Mouse (Mus musculus): ENCODE data around the gene Foxd1. TPM values are rescaled to one million over a fixed set of nuclear protein-coding genes. Genes with fewer than 3 reads are reported as not detected.

Gene Foxd1
- polyA plus RNA-seq, 2 experiments = under 0.01 TPM; not detected in 1

- Histone ChIP-seq H3K27me3 (ENCODE audit: control insufficient read depth, insufficient read depth, low read length) (peaks cover 82% of the 10 kb centered on the region), H3K27ac (no peak overlapping the region), H3K36me3 (replicated peaks; ENCODE audit: control insufficient read depth, insufficient read depth, low read depth) (no peaks in the 10 kb centered on the region), H3K9me3 (ENCODE audit: control insufficient read depth, low read length) (no peaks in the 10 kb centered on the region), H3K4me1 (replicated peaks; ENCODE audit: control insufficient read depth in 2 of 2, insufficient read depth in 2 of 2, low read length in 1 of 2) (no peaks in the 10 kb centered on the region), H3K4me3 (ENCODE audit: insufficient read depth in 1 of 2, low read depth in 2 of 2, low read length in 2 of 2) (peak overlapping the region; percentile 23 to 32; a peak in 2 of 4 replicates), H3K9ac (replicated peaks) (no peak overlapping the region), H3K4me2 (ENCODE audit: low read depth) (peak overlapping the region; percentile 49)
- DNase-seq (ENCODE audit: low read depth in 3 of 3, low spot score in 3 of 3) (no peak), ATAC-seq (ENCODE audit: insufficient read depth) (no peak)
- 1% methylated on average over 13 of the region's 13 CpGs for WGBS (ENCODE audit: insufficient replicate concordance)
- TF ChIP-seq CTCF (IDR thresholded peaks at IDR 0.05; ENCODE audit: low read depth) = no peak
- no peak for TF ChIP-seq EP300 (IDR thresholded peaks at IDR 0.05; ENCODE audit: low read depth)
Observed at GRCm38 (mm10) chr13:98353709-98354089, 343 bp upstream of the Foxd1 start.

GRCm38 (mm10) chr13:98354871-98355558 is 973 bp downstream of the Foxd1 start:
- TF ChIP-seq EP300 (IDR thresholded peaks at IDR 0.05; ENCODE audit: low read depth) = no peak
- no peak for TF ChIP-seq CTCF (IDR thresholded peaks at IDR 0.05; ENCODE audit: low read depth)
- peak overlapping the region; percentile 1 to 35; a peak in 3 of 4 replicates for H3K4me3 ChIP-seq (ENCODE audit: insufficient read depth in 1 of 2, low read depth in 2 of 2, low read length in 2 of 2)
- no peak for DNase-seq (ENCODE audit: low read depth in 3 of 3, low spot score in 3 of 3)
- no peaks in the 10 kb centered on the region for H3K36me3 ChIP-seq (replicated peaks; ENCODE audit: control insufficient read depth, insufficient read depth, low read depth)
- H3K27ac ChIP-seq = no peak overlapping the region
- no peaks in the 10 kb centered on the region for H3K9me3 ChIP-seq (ENCODE audit: control insufficient read depth, low read length)
- H3K4me1 ChIP-seq (replicated peaks; ENCODE audit: control insufficient read depth in 2 of 2, insufficient read depth in 2 of 2, low read length in 1 of 2) = no peaks in the 10 kb centered on the region
- no peak overlapping the region for H3K9ac ChIP-seq (replicated peaks)
- under 1% methylated on average over 87 of the region's 102 CpGs for WGBS (ENCODE audit: insufficient replicate concordance)
- peaks cover 92% of the 10 kb centered on the region for H3K27me3 ChIP-seq (ENCODE audit: control insufficient read depth, insufficient read depth, low read length)
- H3K4me2 ChIP-seq (ENCODE audit: low read depth) = peak overlapping the region; percentile 49
- no peak for ATAC-seq (ENCODE audit: insufficient read depth)

DNA sequence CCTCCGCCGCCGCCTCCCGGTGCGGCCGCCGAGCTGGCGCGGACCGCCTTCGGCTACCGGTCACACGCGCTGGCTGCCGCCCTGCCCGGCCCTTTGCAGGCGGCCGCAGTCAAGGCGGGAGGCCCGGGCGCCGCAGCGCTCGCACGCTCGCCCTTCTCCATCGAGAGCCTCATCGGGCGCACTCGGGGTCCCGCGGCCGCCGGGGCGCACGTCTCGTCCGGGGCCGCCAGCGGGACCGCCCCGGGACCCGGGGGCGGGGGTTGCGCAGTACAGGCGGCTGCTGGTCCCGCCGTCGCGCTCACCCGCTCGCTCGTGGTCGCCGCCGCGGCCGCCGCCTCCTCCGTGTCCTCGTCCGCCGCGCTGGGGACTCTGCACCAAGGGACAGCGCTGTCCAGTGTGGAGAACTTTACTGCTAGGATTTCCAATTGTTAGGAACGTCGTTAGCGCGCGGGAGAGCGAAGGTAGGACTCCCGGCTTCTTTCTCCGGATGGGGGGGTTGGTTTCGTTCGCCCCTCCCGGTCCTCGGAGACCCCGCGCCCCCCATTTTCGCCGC is 1.6 kb downstream of the Foxd1 start:
- TF ChIP-seq CTCF (IDR thresholded peaks at IDR 0.05; ENCODE audit: low read depth) (no peak), EP300 (IDR thresholded peaks at IDR 0.05; ENCODE audit: low read depth) (no peak)
- peak overlapping the region in 1 of 2 experiments; percentile 35; a peak in 2 of 4 replicates for H3K4me3 ChIP-seq (ENCODE audit: insufficient read depth in 1 of 2, low read depth in 2 of 2, low read length in 2 of 2)
- no peak for ATAC-seq (ENCODE audit: insufficient read depth)

GRCm38 (mm10) chr13:98356176-98356972 is 2.3 kb downstream of the Foxd1 start:
- Histone ChIP-seq H3K9ac (replicated peaks) (no peak overlapping the region), H3K36me3 (replicated peaks; ENCODE audit: control insufficient read depth, insufficient read depth, low read depth) (no peaks in the 10 kb centered on the region), H3K27me3 (ENCODE audit: control insufficient read depth, insufficient read depth, low read length) (peaks cover 95% of the 10 kb centered on the region), H3K9me3 (ENCODE audit: control insufficient read depth, low read length) (no peaks in the 10 kb centered on the region), H3K4me1 (replicated peaks; ENCODE audit: control insufficient read depth in 2 of 2, insufficient read depth in 2 of 2, low read length in 1 of 2) (no peaks in the 10 kb centered on the region), H3K4me2 (ENCODE audit: low read depth) (no peak overlapping the region), H3K27ac (no peak overlapping the region), H3K4me3 (ENCODE audit: insufficient read depth in 1 of 2, low read depth in 2 of 2, low read length in 2 of 2) (no peak overlapping the region)
- no peak for DNase-seq (ENCODE audit: low read depth in 3 of 3, low spot score in 3 of 3)
- TF ChIP-seq CTCF (IDR thresholded peaks at IDR 0.05; ENCODE audit: low read depth) = no peak
- no peak for TF ChIP-seq EP300 (IDR thresholded peaks at IDR 0.05; ENCODE audit: low read depth)
- ATAC-seq (ENCODE audit: insufficient read depth) = no peak
- 4% methylated on average over 9 of the region's 9 CpGs for WGBS (ENCODE audit: insufficient replicate concordance)

More for the DNA sequence above, 1.6 kb downstream of the Foxd1 start:
- no peaks in the 10 kb centered on the region for H3K4me1 ChIP-seq (replicated peaks; ENCODE audit: control insufficient read depth in 2 of 2, insufficient read depth in 2 of 2, low read length in 1 of 2)
- no peak overlapping the region for H3K9ac ChIP-seq (replicated peaks)
- 1% methylated on average over 66 of the region's 81 CpGs for WGBS (ENCODE audit: insufficient replicate concordance)
- H3K27me3 ChIP-seq (ENCODE audit: control insufficient read depth, insufficient read depth, low read length) = peaks cover 94% of the 10 kb centered on the region
- H3K27ac ChIP-seq = no peak overlapping the region
- no peak for DNase-seq (ENCODE audit: low read depth in 3 of 3, low spot score in 3 of 3)
- no peaks in the 10 kb centered on the region for H3K36me3 ChIP-seq (replicated peaks; ENCODE audit: control insufficient read depth, insufficient read depth, low read depth)
- peak overlapping the region; percentile 49 for H3K4me2 ChIP-seq (ENCODE audit: low read depth)
- no peaks in the 10 kb centered on the region for H3K9me3 ChIP-seq (ENCODE audit: control insufficient read depth, low read length)

DNA sequence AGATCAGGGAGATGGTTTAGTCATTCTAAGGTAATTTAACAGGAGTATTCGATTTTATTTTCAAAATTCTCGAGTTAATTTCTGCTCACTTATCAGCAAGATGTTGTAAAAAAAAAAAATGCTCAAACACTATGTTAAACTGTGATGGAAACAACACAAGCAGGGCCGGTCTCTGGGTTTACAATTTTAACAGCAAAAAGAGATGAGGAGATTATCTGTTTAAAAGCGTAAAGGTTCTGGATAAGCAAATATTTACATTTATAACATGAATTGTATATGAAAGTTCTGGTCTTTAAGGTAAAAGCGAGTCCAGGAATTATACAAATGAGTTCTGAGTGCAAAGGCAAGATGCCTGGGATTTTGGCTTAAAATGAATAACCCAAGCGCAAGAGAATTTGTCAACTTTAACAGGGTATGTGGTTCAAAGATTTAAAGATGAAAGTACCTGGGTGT is 3.0 kb downstream of the Foxd1 start:
- Histone ChIP-seq H3K27me3 (ENCODE audit: control insufficient read depth, insufficient read depth, low read length) (peaks cover 90% of the 10 kb centered on the region), H3K4me1 (replicated peaks; ENCODE audit: control insufficient read depth in 2 of 2, insufficient read depth in 2 of 2, low read length in 1 of 2) (no peaks in the 10 kb centered on the region), H3K9me3 (ENCODE audit: control insufficient read depth, low read length) (no peaks in the 10 kb centered on the region), H3K36me3 (replicated peaks; ENCODE audit: control insufficient read depth, insufficient read depth, low read depth) (no peaks in the 10 kb centered on the region), H3K4me2 (ENCODE audit: low read depth) (no peak overlapping the region), H3K4me3 (ENCODE audit: insufficient read depth in 1 of 2, low read depth in 2 of 2, low read length in 2 of 2) (no peak overlapping the region), H3K27ac (no peak overlapping the region), H3K9ac (replicated peaks) (no peak overlapping the region)
- WGBS (ENCODE audit: insufficient replicate concordance) = 4% methylated on average over 6 of the region's 6 CpGs
- TF ChIP-seq EP300 (IDR thresholded peaks at IDR 0.05; ENCODE audit: low read depth) (no peak), CTCF (IDR thresholded peaks at IDR 0.05; ENCODE audit: low read depth) (no peak)
- ATAC-seq (ENCODE audit: insufficient read depth) (no peak), DNase-seq (ENCODE audit: low read depth in 3 of 3, low spot score in 3 of 3) (no peak)

Data from liver, embryonic 14.5 days (tissue).